Mouse (Mus musculus) ES-E14 (cell line): Measurements from ENCODE around the gene Nlrp6. TPM values are rescaled to one million over a fixed set of nuclear protein-coding genes. Genes with fewer than 3 reads are reported as not detected.
"Not testable (repeated sequence)": the region's sequence is repeated elsewhere in the genome, so short reads cannot be mapped to it uniquely, and the experiment has no call there.

Source experiments
- DNase-seq: peaks from one replicate; pipeline ENCODE4 v3.0.0-alpha.2; 2013; ENCODE audit warnings: low read depth, low spot score
- H3K27ac ChIP-seq: 2 replicates; pipeline ENCODE4 v1.5.1; 2012; ENCODE audit warnings: low read depth, mild to moderate bottlenecking, low read length, moderate library complexity, mixed read lengths; ENCODE audit not compliant: poor library complexity, insufficient read depth, severe bottlenecking
- H3K36me3 ChIP-seq: 2 replicates; pipeline ENCODE4 v1.6.1; 2012; ENCODE audit warnings: mild to moderate bottlenecking, low read length, moderate library complexity, mixed read lengths; ENCODE audit not compliant: control insufficient read depth, poor library complexity, insufficient read depth, severe bottlenecking
- H3K4me1 ChIP-seq, 2 experiments: fragments of 150-350 bp in 1 of 2; sonication (generic) in 1 of 2; 2 replicates each; pipeline ENCODE4 v1.6.1; 2012; ENCODE audit warnings: low read length in 2 of 2, mild to moderate bottlenecking in 1 of 2, mixed read lengths in 1 of 2; ENCODE audit not compliant: control insufficient read depth in 2 of 2, insufficient read depth in 2 of 2, poor library complexity in 1 of 2
- H3K4me3 ChIP-seq, 2 experiments: fragments of 150-350 bp in 1 of 2; sonication (generic) in 1 of 2; 2 replicates each; pipeline ENCODE4 v1.5.1; 2012; ENCODE audit warnings: low read length in 2 of 2, low read depth in 1 of 2, mild to moderate bottlenecking in 1 of 2, mixed read lengths in 1 of 2; ENCODE audit not compliant: insufficient read depth in 1 of 2, poor library complexity in 1 of 2, severe bottlenecking in 1 of 2
- H3K9ac ChIP-seq: 2 replicates; pipeline ENCODE4 v1.6.1; 2012; ENCODE audit warnings: low read depth, mild to moderate bottlenecking, low read length, mixed read lengths; ENCODE audit not compliant: poor library complexity, insufficient read depth, severe bottlenecking
- H3K9me3 ChIP-seq: fragments of 150-350 bp; sonication (generic); 2 replicates; pipeline ENCODE4 v1.6.1; 2012; ENCODE audit warnings: low read depth, mild to moderate bottlenecking, low read length; ENCODE audit not compliant: control insufficient read depth, insufficient read depth
- MAFK ChIP-seq: IDR thresholded peaks from 2 replicates; pipeline ENCODE4 v1.6.1; 2014; ENCODE audit warnings: mild to moderate bottlenecking, low read depth, low read length, inconsistent platforms; ENCODE audit not compliant: insufficient read depth
- in situ Hi-C, 2 experiments: fragments of 600-800 bp; cut with MboI; formaldehyde crosslinking; loops; one replicate each; pipeline ENCODE4 v1.15.1; 2025; ENCODE audit warnings: low sequenced_read_pairs in 2 of 2, inconsistent platforms in 1 of 2; ENCODE audit not compliant: unreplicated experiment in 2 of 2
- total RNA-seq: library from RNA; depleted of rRNA; stranded (reverse); fragments of 300-350 nt; gene quantifications from 2 replicates; pipeline ENCODE4 v1.2.3, GENCODE M21; 2012; rRNA removed

Gene Nlrp6
- total RNA-seq, 1 experiment: 0.27 TPM

- H3K4me3 ChIP-seq, DNase-seq, in situ Hi-C loops, H3K9ac ChIP-seq, H3K36me3 ChIP-seq, H3K9me3 ChIP-seq: not testable (repeated sequence)
- H3K4me1 ChIP-seq: peaks cover 14 to 23% of the 10 kb centered on the region in 2 experiments
- 0 out of 2 replicates have a peak, but pooled peaks have one; percentile 20 for TF ChIP-seq MAFK
- H3K27ac ChIP-seq: peak overlapping the region; percentile 66; the same call in 1 of the 2 replicates
Observed at GRCm38 (mm10) chr7:140976720-140977119, 56.0 kb downstream of the Nlrp6 start.

Other genes starting within 250 kb of the Nlrp6 start
- not detected in 2 replicates for gene Olfr45, start 239.0 kb upstream of the Nlrp6 start, total RNA-seq
- gene Olfr541, start 223.6 kb upstream of the Nlrp6 start, total RNA-seq: not detected in 2 replicates
- gene Cyp2e1, start 157.2 kb upstream of the Nlrp6 start, total RNA-seq: not detected in 2 replicates
- 12.2 and 21.6 TPM in 2 replicates for gene Syce1, start 133.1 kb upstream of the Nlrp6 start, total RNA-seq
- 12.0 and 13.6 TPM in 2 replicates for gene Zfp941, start 98.7 kb upstream of the Nlrp6 start, total RNA-seq
- gene Urah, start 85.9 kb upstream of the Nlrp6 start, total RNA-seq: 19.5 and 32.1 TPM in 2 replicates
- gene Scgb1c1, start 75.4 kb upstream of the Nlrp6 start, total RNA-seq: not detected in 2 replicates
- 0.16 TPM in 1 of 2 replicates, not detected in the other for gene Odf3, start 73.1 kb upstream of the Nlrp6 start, total RNA-seq
- gene Gm45785, start 64.6 kb upstream of the Nlrp6 start, total RNA-seq: 0.89 and 1.6 TPM in 2 replicates
- 60.5 and 90.0 TPM in 2 replicates for gene Ric8a, start 63.9 kb upstream of the Nlrp6 start, total RNA-seq
- gene Bet1l, start 63.3 kb upstream of the Nlrp6 start, total RNA-seq: 21.6 and 31.5 TPM in 2 replicates
- 164 and 199 TPM in 2 replicates for gene Psmd13, start 38.9 kb upstream of the Nlrp6 start, total RNA-seq
- gene Sirt3, start 38.6 kb upstream of the Nlrp6 start, total RNA-seq: 18.2 and 26.3 TPM in 2 replicates
- not detected in 2 replicates for gene Cox8b, start 20.5 kb upstream of the Nlrp6 start, total RNA-seq
- 10.0 and 12.5 TPM in 2 replicates for gene Pgghg, start 20.5 kb downstream of the Nlrp6 start, total RNA-seq
- gene Ifitm5, start 29.4 kb downstream of the Nlrp6 start, total RNA-seq: 7.7 and 18.6 TPM in 2 replicates
- not detected in 2 replicates for gene Gm45717, start 35.0 kb downstream of the Nlrp6 start, total RNA-seq
- 679 and 1,158 TPM in 2 replicates for gene Ifitm2, start 35.1 kb downstream of the Nlrp6 start, total RNA-seq
- gene Ifitm1, start 46.3 kb downstream of the Nlrp6 start, total RNA-seq: 274 and 585 TPM in 2 replicates
- 353 and 601 TPM in 2 replicates for gene Ifitm3, start 89.9 kb downstream of the Nlrp6 start, total RNA-seq
- 0.36 TPM in 1 of 2 replicates, not detected in the other for gene Ifitm6, start 97.0 kb downstream of the Nlrp6 start, total RNA-seq
- not detected in 2 replicates for gene Gm17387, start 108.2 kb downstream of the Nlrp6 start, total RNA-seq
- 31.1 and 78.3 TPM in 2 replicates for gene B4galnt4, start 140.2 kb downstream of the Nlrp6 start, total RNA-seq
- gene Pkp3, start 157.3 kb downstream of the Nlrp6 start, total RNA-seq: 8.0 and 12.2 TPM in 2 replicates
- 18.2 and 56.2 TPM in 2 replicates for gene Sigirr, start 179.7 kb downstream of the Nlrp6 start, total RNA-seq
- 26.4 and 102 TPM in 2 replicates for gene Ano9, start 196.9 kb downstream of the Nlrp6 start, total RNA-seq
- 65.1 and 82.8 TPM in 2 replicates for gene Ptdss2, start 201.5 kb downstream of the Nlrp6 start, total RNA-seq